Mouse (Mus musculus) neural tube, embryonic 12.5 days (tissue): ENCODE results near the gene Efhd1. TPM values are rescaled to one million over a fixed set of nuclear protein-coding genes. Genes with fewer than 3 reads are reported as not detected.

Experiments used
- ATAC-seq: fragments of 200-750 bp; cut with Nextera tagmentation; 2 replicates; pipeline ENCODE4 v1.8.0; 2017; ENCODE audit warnings: low read depth, mild to moderate bottlenecking, moderate TSS enrichment, moderate library complexity; ENCODE audit not compliant: low FRiP score
- H3K27ac ChIP-seq: fragments of 300-500 bp; sonication (generic); 2 replicates; pipeline ENCODE4 v1.5.1; 2016
- H3K27me3 ChIP-seq: fragments of 300-500 bp; sonication (generic); replicated peaks from 2 replicates; pipeline ENCODE4 v1.6.1; 2016; ENCODE audit warnings: mild to moderate bottlenecking
- H3K36me3 ChIP-seq: fragments of 300-500 bp; sonication (generic); 2 replicates; pipeline ENCODE4 v1.6.1; 2016; ENCODE audit warnings: mild to moderate bottlenecking
- H3K4me1 ChIP-seq: fragments of 300-500 bp; sonication (generic); 2 replicates; pipeline ENCODE4 v1.6.1; 2016
- H3K4me2 ChIP-seq: fragments of 300-500 bp; sonication (generic); replicated peaks from 2 replicates; pipeline ENCODE4 v1.6.1; 2016; ENCODE audit warnings: mild to moderate bottlenecking
- H3K4me3 ChIP-seq: fragments of 300-500 bp; sonication (generic); 2 replicates; pipeline ENCODE4 v1.5.1; 2016
- H3K9ac ChIP-seq: fragments of 300-500 bp; sonication (generic); 2 replicates; pipeline ENCODE4 v1.6.1; 2016; ENCODE audit warnings: mild to moderate bottlenecking
- H3K9me3 ChIP-seq: fragments of 300-500 bp; sonication (generic); 2 replicates; pipeline ENCODE4 v1.6.1; 2016; ENCODE audit warnings: mild to moderate bottlenecking
- WGBS: fragments of 180-500 bp; shearing (Covaris S2); methylation state at CpG from one replicate; pipeline ENCODE4 v1.1.7; 2016; 5-methylcytosine and 5-hydroxymethylcytosine counted together
- polyA plus RNA-seq: library from polyadenylated mRNA; unstranded; fragments of >200 nt; fragmentation: Nextera tagmentation; extraction: Ambion mirVana; gene quantifications from 2 replicates; pipeline ENCODE4 v1.2.1, GENCODE M21; 2016

The Efhd1 gene
- polyA plus RNA-seq, 1 experiment from 2014 or later, result 0.84 TPM

- Histone ChIP-seq H3K9me3 (no peaks in the 10 kb centered on the region), H3K4me3 (no peak overlapping the region), H3K4me2 (no peak overlapping the region), H3K9ac (no peak overlapping the region), H3K36me3 (no peaks in the 10 kb centered on the region), H3K27me3 (no peaks in the 10 kb centered on the region), H3K27ac (no peak overlapping the region), H3K4me1 (no peaks in the 10 kb centered on the region)
- WGBS, result 74% methylated on average over 4 of the region's 4 CpGs
- ATAC-seq, result no peak
These were observed 30.0 kb downstream of the Efhd1 start for GRCm38 (mm10) chr1:87294063-87294710.

- Histone ChIP-seq H3K27me3 (no peaks in the 10 kb centered on the region), H3K4me1 (no peaks in the 10 kb centered on the region), H3K4me3 (no peak overlapping the region), H3K9me3 (no peaks in the 10 kb centered on the region), H3K9ac (no peak overlapping the region), H3K4me2 (no peak overlapping the region), H3K36me3 (no peaks in the 10 kb centered on the region), H3K27ac (no peak overlapping the region)
- 76% methylated on average over 4 of the region's 4 CpGs for WGBS
- ATAC-seq, result no peak
These were observed 30.8 kb downstream of the Efhd1 start for GRCm38 (mm10) chr1:87294951-87295350.

- WGBS, result 88% methylated on average over 10 of the region's 10 CpGs
- no peak for ATAC-seq
These were observed 33.3 kb downstream of the Efhd1 start for GRCm38 (mm10) chr1:87297346-87297925.

GRCm38 (mm10) chr1:87300360-87301286, 36.5 kb downstream of the Efhd1 start:
- 50% methylated on average over 14 of the region's 14 CpGs for WGBS
- Histone ChIP-seq H3K36me3 (no peaks in the 10 kb centered on the region), H3K27ac (no peak overlapping the region), H3K4me2 (no peak overlapping the region), H3K4me3 (no peak overlapping the region), H3K9ac (no peak overlapping the region), H3K9me3 (no peaks in the 10 kb centered on the region), H3K4me1 (peaks cover 7% of the 10 kb centered on the region; the same call in 1 of the 2 replicates), H3K27me3 (no peaks in the 10 kb centered on the region)
- ATAC-seq, result no peak

More at GRCm38 (mm10) chr1:87297346-87297925, 33.3 kb downstream of the Efhd1 start:
- Histone ChIP-seq H3K4me3 (no peak overlapping the region), H3K4me1 (peaks cover 7% of the 10 kb centered on the region; the same call in 1 of the 2 replicates), H3K9ac (no peak overlapping the region), H3K27me3 (no peaks in the 10 kb centered on the region), H3K4me2 (no peak overlapping the region), H3K9me3 (no peaks in the 10 kb centered on the region), H3K36me3 (no peaks in the 10 kb centered on the region), H3K27ac (no peak overlapping the region)

- H3K4me1 ChIP-seq, result peaks cover 7% of the 10 kb centered on the region; the same call in 1 of the 2 replicates
- H3K4me2 ChIP-seq, result no peak overlapping the region
- H3K27me3 ChIP-seq, result no peaks in the 10 kb centered on the region
- no peaks in the 10 kb centered on the region for H3K9me3 ChIP-seq
- no peak for ATAC-seq
- H3K36me3 ChIP-seq, result no peaks in the 10 kb centered on the region
- no peak overlapping the region for H3K4me3 ChIP-seq
- H3K9ac ChIP-seq, result no peak overlapping the region
- WGBS, result 87% methylated on average over 2 of the region's 2 CpGs
- no peak overlapping the region for H3K27ac ChIP-seq
These were observed 37.8 kb downstream of the Efhd1 start for GRCm38 (mm10) chr1:87301971-87302370.

GRCm38 (mm10) chr1:87308952-87309351, 44.8 kb downstream of the Efhd1 start:
- 89% methylated on average over 3 of the region's 3 CpGs for WGBS
- Histone ChIP-seq H3K4me2 (no peak overlapping the region), H3K4me3 (no peak overlapping the region), H3K27me3 (no peaks in the 10 kb centered on the region), H3K27ac (no peak overlapping the region), H3K36me3 (no peaks in the 10 kb centered on the region), H3K4me1 (no peaks in the 10 kb centered on the region), H3K9ac (no peak overlapping the region), H3K9me3 (no peaks in the 10 kb centered on the region)
- ATAC-seq, result no peak

GRCm38 (mm10) chr1:87309621-87310020, 45.5 kb downstream of the Efhd1 start:
- no peak for ATAC-seq
- Histone ChIP-seq H3K4me1 (no peaks in the 10 kb centered on the region), H3K36me3 (no peaks in the 10 kb centered on the region), H3K27ac (no peak overlapping the region), H3K27me3 (no peaks in the 10 kb centered on the region), H3K9ac (no peak overlapping the region), H3K9me3 (no peaks in the 10 kb centered on the region), H3K4me2 (no peak overlapping the region), H3K4me3 (no peak overlapping the region)
- WGBS, result 88% methylated on average over 16 of the region's 16 CpGs

GRCm38 (mm10) chr1:87312681-87313080, 48.5 kb downstream of the Efhd1 start:
- Histone ChIP-seq H3K4me3 (no peak overlapping the region), H3K9me3 (no peaks in the 10 kb centered on the region), H3K4me2 (no peak overlapping the region), H3K27me3 (no peaks in the 10 kb centered on the region), H3K27ac (no peak overlapping the region), H3K4me1 (no peaks in the 10 kb centered on the region), H3K9ac (no peak overlapping the region), H3K36me3 (no peaks in the 10 kb centered on the region)
- 90% methylated on average over 2 of the region's 2 CpGs for WGBS
- no peak for ATAC-seq

- Histone ChIP-seq H3K27me3 (no peaks in the 10 kb centered on the region), H3K36me3 (no peaks in the 10 kb centered on the region), H3K4me3 (no peak overlapping the region), H3K4me2 (no peak overlapping the region), H3K9ac (no peak overlapping the region), H3K4me1 (no peaks in the 10 kb centered on the region), H3K27ac (no peak overlapping the region), H3K9me3 (no peaks in the 10 kb centered on the region)
- no peak for ATAC-seq
- WGBS, result 90% methylated on average over 2 of the region's 2 CpGs
These were observed 49.0 kb downstream of the Efhd1 start for GRCm38 (mm10) chr1:87313116-87313515.

- Histone ChIP-seq H3K4me1 (no peaks in the 10 kb centered on the region), H3K9me3 (peaks cover 6% of the 10 kb centered on the region), H3K4me3 (no peak overlapping the region), H3K9ac (no peak overlapping the region), H3K36me3 (no peaks in the 10 kb centered on the region), H3K4me2 (no peak overlapping the region), H3K27ac (no peak overlapping the region), H3K27me3 (no peaks in the 10 kb centered on the region)
- WGBS, result 88% methylated on average over 8 of the region's 8 CpGs
- ATAC-seq, result no peak
These were observed 49.8 kb downstream of the Efhd1 start for GRCm38 (mm10) chr1:87313843-87314570.

GRCm38 (mm10) chr1:87315431-87315830, 51.3 kb downstream of the Efhd1 start:
- 89% methylated on average over 2 of the region's 2 CpGs for WGBS
- ATAC-seq, result no peak
- no peak overlapping the region for H3K9ac ChIP-seq
- H3K4me1 ChIP-seq, result no peaks in the 10 kb centered on the region
- H3K36me3 ChIP-seq, result no peaks in the 10 kb centered on the region
- H3K27ac ChIP-seq, result no peak overlapping the region
- no peaks in the 10 kb centered on the region for H3K27me3 ChIP-seq
- no peak overlapping the region for H3K4me3 ChIP-seq
- no peak overlapping the region for H3K4me2 ChIP-seq
- H3K9me3 ChIP-seq, result peaks cover 20% of the 10 kb centered on the region

- ATAC-seq, result no peak
- Histone ChIP-seq H3K4me3 (no peak overlapping the region), H3K4me1 (no peaks in the 10 kb centered on the region), H3K36me3 (no peaks in the 10 kb centered on the region), H3K4me2 (no peak overlapping the region), H3K9ac (no peak overlapping the region), H3K9me3 (peaks cover 22% of the 10 kb centered on the region), H3K27me3 (no peaks in the 10 kb centered on the region), H3K27ac (no peak overlapping the region)
- 85% methylated on average over 2 of the region's 2 CpGs for WGBS
These were observed 51.7 kb downstream of the Efhd1 start for GRCm38 (mm10) chr1:87315894-87316293.
